Mouse (Mus musculus) thymus, adult 2 months (tissue): ENCODE measurements around the gene Gapdh.

Experiments
- CTCF ChIP-seq: fragments of 200-500 bp; IDR thresholded peaks from 2 replicates; pipeline ENCODE4 v1.5.1; 2012; ENCODE audit warnings: mild to moderate bottlenecking, control low read depth, low read length, moderate library complexity, borderline replicate concordance; ENCODE audit not compliant: control insufficient read depth, poor library complexity, insufficient read depth; ENCODE audit errors: extremely low read depth
- POLR2A ChIP-seq: fragments of 200-500 bp; IDR thresholded peaks from 2 replicates; pipeline ENCODE4 v1.6.1; 2012; ENCODE audit warnings: mild to moderate bottlenecking, low read length, control low read depth, moderate library complexity; ENCODE audit not compliant: control insufficient read depth, poor library complexity, insufficient read depth; ENCODE audit errors: extremely low read depth

DNA sequence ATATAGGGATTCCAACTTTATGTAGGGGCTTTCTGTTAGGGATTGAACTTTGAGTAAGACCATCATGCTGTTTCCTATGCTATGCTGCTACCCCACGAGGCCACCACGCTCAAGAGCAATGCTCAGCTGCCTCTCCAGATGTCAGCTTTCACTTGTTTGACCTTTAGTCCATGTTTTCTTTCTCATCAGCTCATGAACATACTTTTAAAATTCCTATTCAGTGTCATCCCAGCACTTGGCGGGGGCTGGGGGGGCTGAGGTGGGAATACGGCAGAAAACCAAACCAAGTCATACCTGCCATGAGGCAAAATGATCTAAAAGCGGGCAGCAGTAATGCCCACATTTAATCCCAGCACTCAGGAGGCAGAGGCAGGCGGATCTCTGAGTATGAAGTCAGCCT, 46.9 kb upstream of the Gapdh start:
- TF ChIP-seq CTCF (no peak), POLR2A (no peak)
